Mouse (Mus musculus) forebrain, embryonic 10.5 days (tissue): ENCODE results near the gene Smim4. TPM values are rescaled to one million over a fixed set of nuclear protein-coding genes. Genes with fewer than 3 reads are reported as not detected.

ENCODE experiments used
- DNase-seq: peaks from one replicate; pipeline ENCODE4 v3.0.0-alpha.2; 2017; ENCODE audit warnings: low spot score; ENCODE audit errors: extremely low spot score
- H3K27ac ChIP-seq: fragments of 300-500 bp; sonication (generic); 2 replicates; pipeline ENCODE4 v1.5.1; 2016; ENCODE audit warnings: mild to moderate bottlenecking
- H3K27me3 ChIP-seq: fragments of 300-500 bp; sonication (generic); 2 replicates; pipeline ENCODE4 v1.6.1; 2016; ENCODE audit warnings: mild to moderate bottlenecking; ENCODE audit not compliant: poor library complexity, severe bottlenecking
- H3K36me3 ChIP-seq: fragments of 300-500 bp; sonication (generic); replicated peaks from 2 replicates; pipeline ENCODE4 v1.6.1; 2016; ENCODE audit warnings: mild to moderate bottlenecking, moderate library complexity
- H3K4me1 ChIP-seq: fragments of 300-500 bp; sonication (generic); 2 replicates; pipeline ENCODE4 v1.6.1; 2016
- H3K4me3 ChIP-seq: fragments of 300-500 bp; sonication (generic); 2 replicates; pipeline ENCODE4 v1.5.1; 2016; ENCODE audit warnings: mild to moderate bottlenecking, moderate library complexity
- H3K9me3 ChIP-seq: fragments of 300-500 bp; sonication (generic); 2 replicates; pipeline ENCODE4 v1.6.1; 2016; ENCODE audit warnings: mild to moderate bottlenecking, moderate library complexity
- WGBS: fragments of 180-500 bp; shearing (Covaris S2); methylation state at CpG from one replicate; pipeline ENCODE4 v1.1.7; 2016; 5-methylcytosine and 5-hydroxymethylcytosine counted together
- polyA plus RNA-seq: library from polyadenylated mRNA; unstranded; fragments of >200 nt; fragmentation: Nextera tagmentation; extraction: Ambion mirVana; gene quantifications from 2 replicates; pipeline ENCODE4 v1.2.1, GENCODE M21; 2016

Gene Smim4
- polyA plus RNA-seq, 1 experiment from 2014 or later: 58.3 TPM

GRCm38 (mm10) chr14:31079313-31080028 lies 49.3 kb downstream of the Smim4 start:
- no peak overlapping the region for H3K4me3 ChIP-seq
- no peaks in the 10 kb centered on the region for H3K4me1 ChIP-seq
- no peak for DNase-seq
- H3K36me3 ChIP-seq: peaks cover 97% of the 10 kb centered on the region
- WGBS: 94% methylated on average over 3 of the region's 3 CpGs
- H3K27ac ChIP-seq: 0 out of 2 replicates have a peak overlapping the region, but pooled peaks have one; percentile 4
- H3K9me3 ChIP-seq: no peaks in the 10 kb centered on the region
- no peaks in the 10 kb centered on the region for H3K27me3 ChIP-seq

GRCm38 (mm10) chr14:31078597-31079208 lies 50.1 kb downstream of the Smim4 start:
- H3K36me3 ChIP-seq: peaks cover 97% of the 10 kb centered on the region
- H3K27ac ChIP-seq: 0 out of 2 replicates have a peak overlapping the region, but pooled peaks have one; percentile 4
- WGBS: 94% methylated on average over 3 of the region's 3 CpGs
- no peaks in the 10 kb centered on the region for H3K27me3 ChIP-seq
- no peak overlapping the region for H3K4me3 ChIP-seq
- DNase-seq: no peak
- no peaks in the 10 kb centered on the region for H3K9me3 ChIP-seq
- no peaks in the 10 kb centered on the region for H3K4me1 ChIP-seq

GRCm38 (mm10) chr14:31069086-31069733 lies 59.5 kb downstream of the Smim4 start:
- DNase-seq: no peak
- H3K4me3 ChIP-seq: no peak overlapping the region
- no peaks in the 10 kb centered on the region for H3K27me3 ChIP-seq
- no peak overlapping the region for H3K27ac ChIP-seq
- H3K9me3 ChIP-seq: no peaks in the 10 kb centered on the region
- no peaks in the 10 kb centered on the region for H3K4me1 ChIP-seq
- peaks cover 96% of the 10 kb centered on the region for H3K36me3 ChIP-seq
- 96% methylated on average over 4 of the region's 4 CpGs for WGBS

GRCm38 (mm10) chr14:31062277-31062676 lies 66.5 kb downstream of the Smim4 start:
- DNase-seq: no peak
- no peak overlapping the region for H3K27ac ChIP-seq
- H3K4me1 ChIP-seq: no peaks in the 10 kb centered on the region
- H3K9me3 ChIP-seq: no peaks in the 10 kb centered on the region
- H3K27me3 ChIP-seq: no peaks in the 10 kb centered on the region
- H3K4me3 ChIP-seq: no peak overlapping the region
- 78% methylated on average over 1 of the region's 1 CpGs for WGBS
- H3K36me3 ChIP-seq: peaks cover 96% of the 10 kb centered on the region

- WGBS: 89% methylated on average over 1 of the region's 1 CpGs
- Histone ChIP-seq H3K4me1 (no peaks in the 10 kb centered on the region), H3K27ac (no peak overlapping the region), H3K27me3 (no peaks in the 10 kb centered on the region), H3K4me3 (no peak overlapping the region), H3K9me3 (no peaks in the 10 kb centered on the region), H3K36me3 (peaks cover 97% of the 10 kb centered on the region)
- DNase-seq: no peak
Measured at GRCm38 (mm10) chr14:31045817-31046216, 82.9 kb downstream of the Smim4 start.

GRCm38 (mm10) chr14:31045296-31045695 lies 83.5 kb downstream of the Smim4 start:
- Histone ChIP-seq H3K9me3 (no peaks in the 10 kb centered on the region), H3K4me1 (no peaks in the 10 kb centered on the region), H3K36me3 (peaks cover 97% of the 10 kb centered on the region), H3K27me3 (no peaks in the 10 kb centered on the region), H3K4me3 (no peak overlapping the region), H3K27ac (no peak overlapping the region)
- 93% methylated on average over 5 of the region's 5 CpGs for WGBS
- no peak for DNase-seq

Other genes with a start within 250 kb of the Smim4 start
- 0.22 and 0.49 TPM in 2 replicates for gene Mustn1, start 249.8 kb downstream of the Smim4 start, polyA plus RNA-seq
- not detected in 2 replicates for gene Itih4, start 242.5 kb downstream of the Smim4 start, polyA plus RNA-seq
- gene Itih3, start 205.2 kb downstream of the Smim4 start, polyA plus RNA-seq: 0.17 and 0.32 TPM in 2 replicates
- not detected in 2 replicates for gene Itih1, start 185.7 kb downstream of the Smim4 start, polyA plus RNA-seq
- gene Nek4, start 177.6 kb downstream of the Smim4 start, polyA plus RNA-seq: 24.4 and 25.7 TPM in 2 replicates
- 45.1 and 45.8 TPM in 2 replicates for gene Glt8d1, start 127.6 kb downstream of the Smim4 start, polyA plus RNA-seq
- gene Spcs1, start 127.3 kb downstream of the Smim4 start, polyA plus RNA-seq: 261 and 264 TPM in 2 replicates
- 144 TPM in 2 replicates for gene Pbrm1, start 109.8 kb downstream of the Smim4 start, polyA plus RNA-seq
- 133 and 152 TPM in 2 replicates for gene Gnl3, start 109.8 kb downstream of the Smim4 start, polyA plus RNA-seq
- 558 and 609 TPM in 2 replicates for gene Nt5dc2, start 2.1 kb upstream of the Smim4 start, polyA plus RNA-seq
- 20.7 and 21.6 TPM in 2 replicates for gene Stab1, start 39.7 kb upstream of the Smim4 start, polyA plus RNA-seq
- 0.67 and 0.84 TPM in 2 replicates for gene Tnnc1, start 79.4 kb upstream of the Smim4 start, polyA plus RNA-seq
- gene Nisch, start 88.0 kb upstream of the Smim4 start, polyA plus RNA-seq: 401 and 402 TPM in 2 replicates
- gene Sema3g, start 88.9 kb upstream of the Smim4 start, polyA plus RNA-seq: 0.61 and 0.66 TPM in 2 replicates
- gene Phf7, start 122.4 kb upstream of the Smim4 start, polyA plus RNA-seq: 14.0 and 16.4 TPM in 2 replicates
- 146 and 151 TPM in 2 replicates for gene Bap1, start 122.5 kb upstream of the Smim4 start, polyA plus RNA-seq
- 5.4 and 6.3 TPM in 2 replicates for gene Dnah1, start 194.9 kb upstream of the Smim4 start, polyA plus RNA-seq
- gene Capn7, start 207.7 kb upstream of the Smim4 start, polyA plus RNA-seq: 28.7 and 29.2 TPM in 2 replicates